Mouse (Mus musculus) limb, embryonic 14.5 days (tissue): ENCODE data around the gene Usp29. TPM values are rescaled to one million over a fixed set of nuclear protein-coding genes. Genes with fewer than 3 reads are reported as not detected.
A peak's percentile ranks its signal among the peaks of the same experiment; 100 is the strongest.
"Not testable (repeated sequence)": the region's sequence is repeated elsewhere in the genome, so short reads cannot be mapped to it uniquely, and the experiment has no call there.

Experiments
- ATAC-seq: fragments of 200-750 bp; cut with Nextera tagmentation; 2 replicates; pipeline ENCODE4 v1.8.0; 2017; ENCODE audit warnings: low read depth, moderate number of reproducible peaks, moderate TSS enrichment; ENCODE audit not compliant: low FRiP score
- DNase-seq: peaks from one replicate; pipeline ENCODE4 v3.0.0-alpha.2; 2015; ENCODE audit warnings: low spot score
- H3K27ac ChIP-seq: fragments of 300-500 bp; sonication (generic); replicated peaks from 2 replicates; pipeline ENCODE4 v1.5.1; 2014; ENCODE audit warnings: low read depth, mild to moderate bottlenecking, low read length, moderate library complexity, mixed read lengths
- H3K27me3 ChIP-seq: fragments of 300-500 bp; sonication (generic); 2 replicates; pipeline ENCODE4 v1.6.1; 2014; ENCODE audit warnings: low read length, mixed read lengths; ENCODE audit not compliant: control insufficient read depth, insufficient read depth
- H3K36me3 ChIP-seq: fragments of 300-500 bp; sonication (generic); 2 replicates; pipeline ENCODE4 v1.6.1; 2014; ENCODE audit warnings: mild to moderate bottlenecking, low read length, moderate library complexity, mixed read lengths; ENCODE audit not compliant: control insufficient read depth, insufficient read depth
- H3K4me1 ChIP-seq: fragments of 300-500 bp; sonication (generic); 2 replicates; pipeline ENCODE4 v1.6.1; 2014; ENCODE audit warnings: antibody characterized with exemption, low read length, mixed read lengths; ENCODE audit not compliant: control insufficient read depth, insufficient read depth
- H3K4me2 ChIP-seq: fragments of 300-500 bp; sonication (generic); replicated peaks from 2 replicates; pipeline ENCODE4 v1.6.1; 2014; ENCODE audit warnings: low read depth, mild to moderate bottlenecking, low read length, moderate library complexity; ENCODE audit not compliant: severe bottlenecking
- H3K4me3 ChIP-seq: fragments of 300-500 bp; sonication (generic); replicated peaks from 2 replicates; pipeline ENCODE4 v1.5.1; 2014; ENCODE audit warnings: low read length
- H3K9ac ChIP-seq: fragments of 300-500 bp; sonication (generic); 2 replicates; pipeline ENCODE4 v1.6.1; 2014; ENCODE audit warnings: mild to moderate bottlenecking, low read depth, low read length, moderate library complexity; ENCODE audit not compliant: severe bottlenecking
- H3K9me3 ChIP-seq: fragments of 300-500 bp; sonication (generic); 2 replicates; pipeline ENCODE4 v1.6.1; 2016; ENCODE audit warnings: low read length; ENCODE audit not compliant: control insufficient read depth
- WGBS: fragments of 180-500 bp; shearing (Covaris S2); extraction: QIAGEN DNeasy Blood & Tissue Kit; methylation state at CpG from one replicate; pipeline ENCODE4 v1.1.7; 2014; 5-methylcytosine and 5-hydroxymethylcytosine counted together
- microRNA counts: library from miRNA; unstranded; fragments of <30 nt; microRNA quantifications from one replicate; lab custom pipeline; 2016
- microRNA-seq: library from miRNA; unstranded; fragments of <30 nt; microRNA quantifications from one replicate; pipeline ENCODE4, GENCODE M21; 2016
- polyA plus RNA-seq, 2 experiments: library from polyadenylated mRNA; depleted of rRNA in 1 of 2; stranded (reverse) in 1 of 2; unstranded in 1 of 2; fragments of >200 nt; fragmentation: Nextera tagmentation in 1 of 2; extraction: Ambion mirVana in 1 of 2; gene quantifications; 2 replicates each; pipeline versions ENCODE4 v1.2.1 to v1.2.3; 2012 to 2014

Gene Usp29
- polyA plus RNA-seq, 2 experiments: 10.7 to 20.7 TPM

DNA sequence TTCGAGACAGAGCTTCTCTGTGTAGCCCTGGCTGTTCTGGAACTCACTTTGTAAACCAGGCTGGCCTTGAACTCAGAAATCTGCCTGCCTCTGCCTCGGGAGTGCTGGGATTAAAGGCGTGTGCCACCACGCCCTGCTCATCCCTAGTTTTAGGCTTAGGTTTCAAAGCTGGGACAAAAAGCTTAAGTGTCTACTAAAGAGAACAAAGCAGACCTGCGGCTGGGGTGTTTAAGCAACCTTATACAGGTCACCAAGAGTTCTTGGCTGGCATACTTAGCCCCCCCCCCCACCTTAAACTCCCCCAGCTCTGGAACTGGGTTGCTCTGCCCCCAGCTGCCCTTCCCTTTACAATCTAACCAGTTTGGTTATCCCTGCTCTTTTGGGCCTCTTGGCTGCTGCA lies 275.1 kb downstream of the Usp29 start:
- 78% methylated on average over 5 of the region's 5 CpGs for WGBS
- not testable (repeated sequence) for DNase-seq, H3K36me3 ChIP-seq, H3K4me3 ChIP-seq, H3K9me3 ChIP-seq, H3K27me3 ChIP-seq, H3K4me1 ChIP-seq, H3K4me2 ChIP-seq, H3K27ac ChIP-seq, ATAC-seq, H3K9ac ChIP-seq

MicroRNAs within 50 kb of the gene (microRNA counts, 519-probe panel; counts per million panel counts)
- microRNA mmu-miR-3099 (lab: Ali Mortazavi, UCI): not detected

Small RNA genes lying within 50 kb of the gene (microRNA-seq; reads per million reads assigned to microRNA genes)
- 33.6 reads per million, percentile 33 among the genes with 10 or more reads in this experiment for gene Mir3099

Other genes with a start within 250 kb of the Usp29 start
- gene Olfr5, start 243.6 kb upstream of the Usp29 start, polyA plus RNA-seq (2012; rRNA removed): 0.09 TPM in 1 of 2 replicates, not detected in the other
- gene Olfr5, start 243.6 kb upstream of the Usp29 start, polyA plus RNA-seq (2014; fragmentation: Nextera tagmentation; extraction: Ambion mirVana): not detected in 2 replicates
- 0.04 TPM in 1 of 2 replicates, not detected in the other for gene Olfr1347, start 230.8 kb upstream of the Usp29 start, polyA plus RNA-seq (2012; rRNA removed)
- gene Olfr1347, start 230.8 kb upstream of the Usp29 start, polyA plus RNA-seq (2014; fragmentation: Nextera tagmentation; extraction: Ambion mirVana): not detected in 2 replicates
- gene Olfr1348, start 221.8 kb upstream of the Usp29 start, polyA plus RNA-seq (2012; rRNA removed): not detected in 2 replicates
- not detected in 2 replicates for gene Olfr1348, start 221.8 kb upstream of the Usp29 start, polyA plus RNA-seq (2014; fragmentation: Nextera tagmentation; extraction: Ambion mirVana)
- 0.18 and 0.60 TPM in 2 replicates for gene Olfr1349, start 207.6 kb upstream of the Usp29 start, polyA plus RNA-seq (2012; rRNA removed)
- gene Olfr1349, start 207.6 kb upstream of the Usp29 start, polyA plus RNA-seq (2014; fragmentation: Nextera tagmentation; extraction: Ambion mirVana): not detected in 2 replicates
- gene Olfr1350, start 165.7 kb upstream of the Usp29 start, polyA plus RNA-seq (2012; rRNA removed): not detected in 2 replicates
- gene Olfr1350, start 165.7 kb upstream of the Usp29 start, polyA plus RNA-seq (2014; fragmentation: Nextera tagmentation; extraction: Ambion mirVana): not detected in 2 replicates
- 69.0 and 72.6 TPM in 2 replicates for gene Zim1, start 34.1 kb upstream of the Usp29 start, polyA plus RNA-seq (2012; rRNA removed)
- gene Zim1, start 34.1 kb upstream of the Usp29 start, polyA plus RNA-seq (2014; fragmentation: Nextera tagmentation; extraction: Ambion mirVana): 9.4 and 14.3 TPM in 2 replicates
- gene Peg3, start 147 bp upstream of the Usp29 start, polyA plus RNA-seq (2012; rRNA removed): 160 and 178 TPM in 2 replicates
- 244 and 268 TPM in 2 replicates for gene Peg3, start 147 bp upstream of the Usp29 start, polyA plus RNA-seq (2014; fragmentation: Nextera tagmentation; extraction: Ambion mirVana)